26 mouse cellular contexts compared by ENCODE assay signal in genomic region chr2:12797615-12798169, GRCm38 (mm10).
DNase-seq lines count a peak whose midpoint lies in the region; ATAC-seq lines count a peak whose summit lies in the region.
"Had no signal": no experiment of that assay in that cellular context is flagged by ENCODE, and none has a peak within 500 bp of the region (broad histone marks: within the 10 kb centered on the region; RNA-seq: fewer than 3 reads in every experiment).

No protein-coding gene starts in this region.

- H3K4me3 ChIP-seq in forebrain, embryonic 14.5 days (ENCODE audit: low read depth, low read length): no peak overlapping the region
- no peak overlapping the region for H3K4me3 ChIP-seq in forebrain, embryonic 11.5 days (ENCODE audit: low read depth, low read length)
- no peak overlapping the region for H3K4me3 ChIP-seq in forebrain, embryonic 16.5 days (replicated peaks; ENCODE audit: low read length)
- no peak overlapping the region for H3K4me3 ChIP-seq in liver, embryonic 12.5 days
- no peak overlapping the region for H3K4me3 ChIP-seq in heart, embryonic 12.5 days
- H3K4me3 ChIP-seq: erythroblast, embryonic 14.5 days; heart, embryonic 10.5 days; hindbrain, embryonic 13.5 days; limb, embryonic 13.5 days; midbrain, embryonic 13.5 days; neural tube, embryonic 13.5 days; stomach, embryonic 15.5 days had no signal

- no peak overlapping the region for H3K4me2 ChIP-seq in forebrain, embryonic 14.5 days (ENCODE audit: low read length)
- no peak overlapping the region for H3K4me2 ChIP-seq in forebrain, embryonic 11.5 days (ENCODE audit: low read depth, low read length, severe bottlenecking)
- H3K4me2 ChIP-seq in forebrain, embryonic 16.5 days (ENCODE audit: low read length): no peak overlapping the region
- H3K4me2 ChIP-seq in liver, embryonic 12.5 days: no peak overlapping the region
- no peak overlapping the region for H3K4me2 ChIP-seq in heart, embryonic 12.5 days
- H3K4me2 ChIP-seq: hindbrain, embryonic 13.5 days; limb, embryonic 13.5 days; liver, embryonic 11.5 days; midbrain, embryonic 13.5 days; neural tube, embryonic 13.5 days; stomach, embryonic 15.5 days had no signal

- no peaks in the 10 kb centered on the region for H3K9me3 ChIP-seq in forebrain, embryonic 14.5 days (replicated peaks; ENCODE audit: control insufficient read depth, low read length)
- no peaks in the 10 kb centered on the region for H3K9me3 ChIP-seq in forebrain, embryonic 11.5 days (ENCODE audit: control insufficient read depth, low read length)
- H3K9me3 ChIP-seq in forebrain, embryonic 16.5 days (ENCODE audit: control insufficient read depth, low read length): no peaks in the 10 kb centered on the region
- no peaks in the 10 kb centered on the region for H3K9me3 ChIP-seq in liver, embryonic 12.5 days (replicated peaks)
- no peaks in the 10 kb centered on the region for H3K9me3 ChIP-seq in heart, embryonic 12.5 days (replicated peaks)
- H3K9me3 ChIP-seq: heart, embryonic 10.5 days; hindbrain, embryonic 13.5 days; limb, embryonic 13.5 days; midbrain, embryonic 13.5 days; neural tube, embryonic 13.5 days; stomach, embryonic 15.5 days had no signal

- no peaks in the 10 kb centered on the region for H3K36me3 ChIP-seq in forebrain, embryonic 14.5 days (ENCODE audit: control insufficient read depth, insufficient read depth, low read length)
- H3K36me3 ChIP-seq in forebrain, embryonic 11.5 days (ENCODE audit: control insufficient read depth, insufficient read depth, low read length): no peaks in the 10 kb centered on the region
- no peaks in the 10 kb centered on the region for H3K36me3 ChIP-seq in forebrain, embryonic 16.5 days (ENCODE audit: control insufficient read depth, insufficient read depth)
- no peaks in the 10 kb centered on the region for H3K36me3 ChIP-seq in liver, embryonic 12.5 days
- H3K36me3 ChIP-seq in heart, embryonic 12.5 days: no peaks in the 10 kb centered on the region
- H3K36me3 ChIP-seq: heart, embryonic 10.5 days; hindbrain, embryonic 13.5 days; limb, embryonic 13.5 days; midbrain, embryonic 13.5 days; neural tube, embryonic 13.5 days; stomach, embryonic 15.5 days had no signal

- no peak overlapping the region for H3K9ac ChIP-seq in forebrain, embryonic 14.5 days (ENCODE audit: low read length)
- no peak overlapping the region for H3K9ac ChIP-seq in forebrain, embryonic 11.5 days (ENCODE audit: low read length)
- no peak overlapping the region for H3K9ac ChIP-seq in forebrain, embryonic 16.5 days (replicated peaks; ENCODE audit: low read depth, low read length)
- H3K9ac ChIP-seq in liver, embryonic 12.5 days: no peak overlapping the region
- no peak overlapping the region for H3K9ac ChIP-seq in heart, embryonic 12.5 days
- H3K9ac ChIP-seq: hindbrain, embryonic 13.5 days; limb, embryonic 13.5 days; liver, postnatal 0 days; midbrain, embryonic 13.5 days; neural tube, embryonic 13.5 days; stomach, embryonic 15.5 days had no signal

- 85% methylated on average over 1 of the region's 1 CpGs for WGBS in forebrain, embryonic 14.5 days
- WGBS in forebrain, embryonic 11.5 days: 65% methylated on average over 1 of the region's 1 CpGs
- WGBS in forebrain, embryonic 16.5 days: 69% methylated on average over 1 of the region's 1 CpGs
- WGBS in liver, embryonic 12.5 days (ENCODE audit: insufficient replicate concordance): 35% methylated on average over 1 of the region's 1 CpGs
- 66% methylated on average over 1 of the region's 1 CpGs for WGBS in heart, embryonic 12.5 days

- no peak overlapping the region for H3K27ac ChIP-seq in forebrain, embryonic 14.5 days (ENCODE audit: low read depth, low read length)
- no peak overlapping the region for H3K27ac ChIP-seq in forebrain, embryonic 11.5 days (ENCODE audit: low read depth, low read length)
- H3K27ac ChIP-seq in forebrain, embryonic 16.5 days (ENCODE audit: low read length): no peak overlapping the region
- H3K27ac ChIP-seq in liver, embryonic 12.5 days: no peak overlapping the region
- H3K27ac ChIP-seq in heart, embryonic 12.5 days (ENCODE audit: poor library complexity, severe bottlenecking): no peak overlapping the region
- H3K27ac ChIP-seq: heart, embryonic 10.5 days; hindbrain, embryonic 13.5 days; limb, embryonic 13.5 days; macrophage; midbrain, embryonic 13.5 days; neural tube, embryonic 13.5 days; stomach, embryonic 15.5 days had no signal

- H3K27me3 ChIP-seq in forebrain, embryonic 14.5 days (replicated peaks; ENCODE audit: control insufficient read depth, insufficient read depth, low read length): no peaks in the 10 kb centered on the region
- no peaks in the 10 kb centered on the region for H3K27me3 ChIP-seq in forebrain, embryonic 11.5 days (ENCODE audit: control insufficient read depth, insufficient read depth, low read length)
- H3K27me3 ChIP-seq in forebrain, embryonic 16.5 days (replicated peaks; ENCODE audit: control insufficient read depth, insufficient read depth, low read length): no peaks in the 10 kb centered on the region
- no peaks in the 10 kb centered on the region for H3K27me3 ChIP-seq in liver, embryonic 12.5 days (replicated peaks)
- no peaks in the 10 kb centered on the region for H3K27me3 ChIP-seq in heart, embryonic 12.5 days (replicated peaks)
- H3K27me3 ChIP-seq: hindbrain, embryonic 13.5 days; limb, embryonic 13.5 days; midbrain, embryonic 13.5 days; neural tube, embryonic 13.5 days; stomach, embryonic 15.5 days had no signal

- DNase-seq in forebrain, embryonic 14.5 days (ENCODE audit: low spot score): peak; percentile 60
- no peak for DNase-seq in forebrain, embryonic 11.5 days (ENCODE audit: low spot score)
- peak; percentile 31 for DNase-seq in layer of hippocampus, adult 9-10 months (ENCODE audit: low spot score)
- DNase-seq in spleen, postnatal 4 days (ENCODE audit: low spot score in 2 of 2): no peak
- DNase-seq: adrenal gland, postnatal 25 days; cerebellum, adult 9-10 months; gastrocnemius, postnatal 25 days; heart, adult 11 months; heart, postnatal 4 days; kidney, adult 8-10 months; kidney, postnatal 10 days; liver, postnatal 0 days had no signal

- H3K4me1 ChIP-seq in forebrain, embryonic 14.5 days (ENCODE audit: control insufficient read depth, insufficient read depth, low read length): 0 out of 2 replicates have a peak, but pooled peaks cover 4% of the 10 kb centered on the region
- no peaks in the 10 kb centered on the region for H3K4me1 ChIP-seq in forebrain, embryonic 11.5 days (replicated peaks; ENCODE audit: control insufficient read depth, insufficient read depth, low read length)
- no peaks in the 10 kb centered on the region; the same call in 1 of the 2 replicates for H3K4me1 ChIP-seq in forebrain, embryonic 16.5 days (replicated peaks; ENCODE audit: control insufficient read depth, insufficient read depth, low read length)
- H3K4me1 ChIP-seq in liver, embryonic 12.5 days: no peaks in the 10 kb centered on the region
- no peaks in the 10 kb centered on the region for H3K4me1 ChIP-seq in heart, embryonic 12.5 days (replicated peaks)
- H3K4me1 ChIP-seq: heart, embryonic 10.5 days; hindbrain, embryonic 13.5 days; limb, embryonic 13.5 days; midbrain, embryonic 13.5 days; neural tube, embryonic 13.5 days; stomach, embryonic 15.5 days had no signal

- 0 out of 2 replicates have a peak, but pooled peaks have one; percentile 34 for ATAC-seq in forebrain, embryonic 14.5 days
- ATAC-seq in forebrain, embryonic 11.5 days (replicated peaks; ENCODE audit: low FRiP score): no peak
- ATAC-seq in forebrain, embryonic 16.5 days: peak; percentile 81
- ATAC-seq in liver, embryonic 12.5 days: no peak
- no peak for ATAC-seq in heart, embryonic 12.5 days (ENCODE audit: insufficient number of reproducible peaks, low FRiP score)
- ATAC-seq: CD4-positive, CD25-positive, alpha-beta regulatory T cell, adult 4 months; intestine, embryonic 16.5 days; liver, postnatal 0 days; midbrain, embryonic 13.5 days had no signal

Comparison
In these comparisons a context has a peak if more than half of its experiments do, and no peak if none do; other contexts are left out.
1. ATAC-seq: peak in forebrain, embryonic 14.5 days (single experiment) and forebrain, embryonic 16.5 days (single experiment); none in forebrain, embryonic 11.5 days (single experiment), liver, embryonic 12.5 days (single experiment) and heart, embryonic 12.5 days (single experiment).
2. DNase-seq: peak in forebrain, embryonic 14.5 days (single experiment) and layer of hippocampus, adult 9-10 months (single experiment); none in forebrain, embryonic 11.5 days (single experiment) and spleen, postnatal 4 days (0 of 2).